ENCODE assay signal across 8 mouse cellular contexts in the genomic region with DNA sequence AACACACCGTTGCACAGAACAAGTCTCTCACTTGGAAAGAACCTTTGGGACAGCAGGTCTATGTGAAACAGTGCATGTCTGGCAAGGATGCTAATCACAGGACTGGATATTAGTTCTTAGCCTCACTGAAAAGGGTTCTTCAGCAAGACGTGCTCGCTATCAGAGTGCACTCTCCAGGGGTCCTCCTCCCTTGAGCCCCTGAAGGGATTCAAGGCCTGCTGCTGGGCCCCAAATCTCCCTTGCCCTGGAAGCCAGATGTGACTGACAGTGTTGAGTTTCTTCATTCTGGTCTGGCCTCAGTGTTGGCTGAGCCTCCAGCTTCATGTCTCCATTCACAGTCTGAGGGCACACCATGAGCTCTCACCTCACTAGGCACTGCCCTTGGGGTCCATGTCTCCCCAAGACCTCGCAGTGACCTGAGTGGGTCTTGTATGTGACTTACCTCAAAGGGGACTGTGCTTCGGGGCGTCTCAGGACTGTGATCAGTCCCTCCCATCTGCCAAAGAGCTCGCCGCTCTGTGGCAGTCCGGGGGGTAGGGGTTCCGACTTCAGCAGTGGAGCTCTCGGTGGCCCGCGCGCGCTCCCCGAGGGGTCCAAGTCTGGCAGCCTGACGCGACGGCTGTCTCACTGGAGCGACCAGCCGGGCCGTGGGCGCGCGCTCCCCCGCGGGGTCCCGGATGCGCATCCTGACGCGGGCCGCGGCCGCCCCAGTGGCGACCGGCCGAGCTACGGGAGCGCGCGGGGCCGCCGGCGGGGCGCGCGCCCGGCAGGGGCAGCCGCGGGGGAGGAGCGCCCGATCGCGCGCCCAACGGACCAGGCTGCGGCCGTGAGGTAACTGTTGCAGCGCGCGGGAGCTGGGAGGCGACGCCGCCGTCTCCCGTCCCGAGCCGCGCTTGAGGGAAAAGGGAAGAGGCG. TPM values are rescaled to one million over a fixed set of nuclear protein-coding genes. Genes with fewer than 3 reads are reported as not detected.
DNase-seq lines count a peak whose midpoint lies in the region; ATAC-seq and TF ChIP-seq lines count a peak whose summit lies in the region.

Gene Pde3b, plus strand, starts transcription at position 861 of the 915 bp plus-strand sequence.

- ATAC-seq in embryonic facial prominence, embryonic 11.5 days (replicated peaks; ENCODE audit: insufficient number of reproducible peaks, low FRiP score, low TSS enrichment, low read depth), result peak; percentile 88
- peak; percentile 83 for ATAC-seq in limb, embryonic 14.5 days (ENCODE audit: low FRiP score, low read depth)
- ATAC-seq in midbrain, embryonic 14.5 days (ENCODE audit: low FRiP score, low TSS enrichment), result peak; percentile 84

- H3K4me3 ChIP-seq in embryonic facial prominence, embryonic 11.5 days (ENCODE audit: low read depth, low read length), result peak within 1 kb of the TSS; percentile 82
- H3K4me3 ChIP-seq in limb, embryonic 14.5 days (replicated peaks; ENCODE audit: low read length), result peak within 1 kb of the TSS; percentile 83
- peak within 1 kb of the TSS; percentile 93 for H3K4me3 ChIP-seq in midbrain, embryonic 14.5 days (replicated peaks; ENCODE audit: low read depth, low read length)

- H3K36me3 ChIP-seq in embryonic facial prominence, embryonic 11.5 days (replicated peaks; ENCODE audit: control insufficient read depth, insufficient read depth, low read depth, low read length), result no peaks in the 10 kb centered on the region
- no peaks in the 10 kb centered on the region for H3K36me3 ChIP-seq in limb, embryonic 14.5 days (ENCODE audit: control insufficient read depth, insufficient read depth, low read length)
- no peaks in the 10 kb centered on the region for H3K36me3 ChIP-seq in midbrain, embryonic 14.5 days (ENCODE audit: control insufficient read depth, insufficient read depth, low read length)

- peak within 1 kb of the TSS; percentile 90 for H3K4me2 ChIP-seq in embryonic facial prominence, embryonic 11.5 days (ENCODE audit: low read depth, low read length)
- peak within 1 kb of the TSS; percentile 92 for H3K4me2 ChIP-seq in limb, embryonic 14.5 days (replicated peaks; ENCODE audit: low read depth, low read length, severe bottlenecking)
- H3K4me2 ChIP-seq in midbrain, embryonic 14.5 days (ENCODE audit: low read length), result peak within 1 kb of the TSS; percentile 87

- 2% methylated on average over 56 of the region's 70 CpGs for WGBS in embryonic facial prominence, embryonic 11.5 days
- WGBS in limb, embryonic 14.5 days, result 3% methylated on average over 32 of the region's 70 CpGs
- WGBS in midbrain, embryonic 14.5 days, result under 1% methylated on average over 60 of the region's 70 CpGs

- no peaks in the 10 kb centered on the region for H3K27me3 ChIP-seq in embryonic facial prominence, embryonic 11.5 days (ENCODE audit: control insufficient read depth, insufficient read depth, low read length)
- no peaks in the 10 kb centered on the region for H3K27me3 ChIP-seq in limb, embryonic 14.5 days (ENCODE audit: control insufficient read depth, insufficient read depth, low read length)
- no peaks in the 10 kb centered on the region for H3K27me3 ChIP-seq in midbrain, embryonic 14.5 days (ENCODE audit: control insufficient read depth, insufficient read depth, low read length)

- no peaks in the 10 kb centered on the region for H3K4me1 ChIP-seq in embryonic facial prominence, embryonic 11.5 days (ENCODE audit: control insufficient read depth, insufficient read depth, low read length)
- peaks cover 7% of the 10 kb centered on the region for H3K4me1 ChIP-seq in limb, embryonic 14.5 days (ENCODE audit: control insufficient read depth, insufficient read depth, low read length)
- peaks cover 20% of the 10 kb centered on the region for H3K4me1 ChIP-seq in midbrain, embryonic 14.5 days (ENCODE audit: control insufficient read depth, insufficient read depth, low read length)

- H3K9ac ChIP-seq in embryonic facial prominence, embryonic 11.5 days (replicated peaks; ENCODE audit: low read length), result peak within 1 kb of the TSS; percentile 93
- peak within 1 kb of the TSS; percentile 93 for H3K9ac ChIP-seq in limb, embryonic 14.5 days (ENCODE audit: low read depth, low read length, severe bottlenecking)
- peak within 1 kb of the TSS; percentile 93 for H3K9ac ChIP-seq in midbrain, embryonic 14.5 days (replicated peaks; ENCODE audit: low read length)

- 0 out of 2 replicates have a peak, but pooled peaks have one; percentile 51 for TF ChIP-seq POLR2A in limb, embryonic 14.5 days (IDR thresholded peaks at IDR 0.05; ENCODE audit: borderline replicate concordance, extremely low read depth, insufficient read depth, insufficient read length)

- no peaks in the 10 kb centered on the region for H3K9me3 ChIP-seq in embryonic facial prominence, embryonic 11.5 days (replicated peaks; ENCODE audit: control insufficient read depth, low read length)
- H3K9me3 ChIP-seq in limb, embryonic 14.5 days (ENCODE audit: control insufficient read depth, low read length), result no peaks in the 10 kb centered on the region
- no peaks in the 10 kb centered on the region for H3K9me3 ChIP-seq in midbrain, embryonic 14.5 days (ENCODE audit: control insufficient read depth, low read length)

- H3K27ac ChIP-seq in embryonic facial prominence, embryonic 11.5 days (replicated peaks; ENCODE audit: low read depth, low read length), result peak within 1 kb of the TSS; percentile 76
- H3K27ac ChIP-seq in limb, embryonic 14.5 days (replicated peaks; ENCODE audit: low read depth, low read length), result peak within 1 kb of the TSS; percentile 85
- H3K27ac ChIP-seq in midbrain, embryonic 14.5 days (replicated peaks; ENCODE audit: low read depth, low read length), result peak within 1 kb of the TSS; percentile 96

- peak; percentile 49 for DNase-seq in layer of hippocampus, adult 11-12 months (ENCODE audit: low spot score)
- DNase-seq in layer of hippocampus, adult 9-10 months (ENCODE audit: low spot score), result no peak
- DNase-seq in embryonic facial prominence, embryonic 11.5 days (ENCODE audit: low spot score), result peak; percentile 82
- DNase-seq in heart, adult 8-10 months (ENCODE audit: low spot score), result peak; percentile 35
- peak; percentile 20 to 29 for DNase-seq in kidney, adult 8-10 months
- peak; percentile 73 for DNase-seq in limb, embryonic 14.5 days (ENCODE audit: low spot score)
- DNase-seq in midbrain, embryonic 14.5 days, result peak; percentile 88
- peak; percentile 66 for DNase-seq in spleen, postnatal 36 days (ENCODE audit: low spot score in 2 of 2)

RNA-seq across cellular contexts. Expression of gene Pde3b, which starts in this region (rescaled TPM):
- polyA plus RNA-seq in embryonic facial prominence, embryonic 11.5 days (2014; fragmentation: Nextera tagmentation; extraction: Ambion mirVana), result 10.2 and 14.3 TPM in 2 replicates
- total RNA-seq in heart, adult 8-10 months (2022), result 1 to 10 TPM; 3.0 to 4.7 (median 4.3) TPM
- 8.1 and 8.2 TPM in 2 replicates for polyA plus RNA-seq in limb, embryonic 14.5 days (2012; rRNA removed)
- polyA plus RNA-seq in limb, embryonic 14.5 days (2014; fragmentation: Nextera tagmentation; extraction: Ambion mirVana), result 7.4 and 8.9 TPM in 2 replicates
- 6.5 and 6.9 TPM in 2 replicates for polyA plus RNA-seq in midbrain, embryonic 14.5 days (2014; fragmentation: Nextera tagmentation; extraction: Ambion mirVana)
